Mouse (Mus musculus): ENCODE measurements around the gene Dock9. TPM values are rescaled to one million over a fixed set of nuclear protein-coding genes. Genes with fewer than 3 reads are reported as not detected.

Dock9 gene
- polyA plus RNA-seq, 1 experiment from 2014 or later, result 4.2 TPM

DNA sequence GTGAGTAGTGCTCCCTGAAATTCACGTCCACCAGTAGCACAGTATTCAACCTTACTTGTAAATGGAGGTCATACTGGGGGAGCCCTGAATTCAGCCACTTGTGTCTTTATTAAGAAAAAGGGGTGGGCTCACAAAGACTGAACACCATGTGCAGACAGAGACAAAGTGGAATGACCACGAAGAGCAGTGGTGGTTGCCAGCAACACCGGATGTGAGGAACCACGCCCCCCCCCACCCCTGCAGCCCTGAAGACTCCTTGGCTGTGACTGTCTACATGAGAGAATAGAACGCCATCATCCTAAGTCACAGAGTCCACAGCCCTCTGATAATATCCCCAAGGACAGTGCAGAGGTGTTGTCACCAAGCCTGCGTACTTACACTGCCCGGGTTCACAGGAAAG, 191.2 kb downstream of the Dock9 start:
- Histone ChIP-seq H3K36me3 (ENCODE audit: control insufficient read depth, insufficient read depth, low read length) (no peaks in the 10 kb centered on the region), H3K4me2 (no peak overlapping the region), H3K4me3 (ENCODE audit: low read depth, low read length) (no peak overlapping the region), H3K27ac (ENCODE audit: low read depth, low read length) (no peak overlapping the region), H3K9ac (ENCODE audit: low read length) (no peak overlapping the region), H3K4me1 (ENCODE audit: control insufficient read depth, insufficient read depth, low read length) (no peaks in the 10 kb centered on the region), H3K9me3 (ENCODE audit: control insufficient read depth, low read length) (no peaks in the 10 kb centered on the region), H3K27me3 (ENCODE audit: control insufficient read depth, insufficient read depth, low read length) (no peaks in the 10 kb centered on the region)
- DNase-seq (ENCODE audit: low spot score, missing footprints), result no peak
- 93% methylated on average over 7 of the region's 7 CpGs for WGBS
- ATAC-seq (ENCODE audit: low FRiP score), result no peak

DNA sequence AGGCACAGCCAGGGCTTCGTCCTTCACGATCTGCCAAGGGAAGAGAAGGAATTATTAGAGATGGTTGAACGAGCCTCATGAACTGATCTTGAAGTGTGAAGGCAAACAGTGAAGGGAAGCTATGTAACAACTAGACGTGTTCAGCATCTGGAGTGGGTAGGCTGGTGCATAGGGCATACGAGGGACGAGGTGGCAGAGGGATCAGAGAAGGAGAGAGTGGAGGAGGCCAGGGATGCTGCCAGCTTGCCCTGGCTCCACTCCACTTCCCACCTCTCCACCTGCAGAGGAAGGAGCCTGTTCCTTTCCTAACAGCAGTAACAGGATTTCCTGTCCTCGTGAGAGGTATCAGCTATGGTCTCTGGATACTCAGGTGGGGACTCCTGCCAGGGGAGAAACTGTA, 192.4 kb downstream of the Dock9 start:
- Histone ChIP-seq H3K4me2 (no peak overlapping the region), H3K27me3 (ENCODE audit: control insufficient read depth, insufficient read depth, low read length) (no peaks in the 10 kb centered on the region), H3K36me3 (ENCODE audit: control insufficient read depth, insufficient read depth, low read length) (no peaks in the 10 kb centered on the region)

DNA sequence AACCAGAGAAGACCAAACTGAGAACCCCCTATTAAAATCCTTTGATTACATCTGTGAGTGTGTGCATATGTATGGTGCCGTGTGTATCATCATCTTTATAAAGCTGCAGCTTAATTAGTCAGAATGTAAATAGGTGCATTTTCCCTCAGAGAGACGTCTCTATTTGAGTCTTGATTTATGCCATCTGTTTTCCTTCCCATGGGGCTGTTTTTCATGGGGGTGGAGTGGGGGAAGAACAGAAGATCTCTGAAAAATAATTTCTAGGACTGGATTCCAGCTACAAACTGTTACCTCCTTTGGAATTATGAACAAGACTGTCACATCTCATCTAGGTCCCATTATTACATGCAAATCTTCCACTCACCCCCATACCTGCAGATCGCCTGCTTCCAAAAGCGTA, 193.1 kb downstream of the Dock9 start:
- no peaks in the 10 kb centered on the region for H3K9me3 ChIP-seq (ENCODE audit: control insufficient read depth, low read length)
- WGBS, result 83% methylated on average over 4 of the region's 4 CpGs
- H3K4me2 ChIP-seq, result no peak overlapping the region
- DNase-seq (ENCODE audit: low spot score, missing footprints) (no peak), ATAC-seq (ENCODE audit: low FRiP score) (no peak)
- H3K9ac ChIP-seq (ENCODE audit: low read length), result no peak overlapping the region
- H3K27me3 ChIP-seq (ENCODE audit: control insufficient read depth, insufficient read depth, low read length), result no peaks in the 10 kb centered on the region
- no peak overlapping the region for H3K27ac ChIP-seq (ENCODE audit: low read depth, low read length)
- no peaks in the 10 kb centered on the region for H3K4me1 ChIP-seq (ENCODE audit: control insufficient read depth, insufficient read depth, low read length)
- H3K36me3 ChIP-seq (ENCODE audit: control insufficient read depth, insufficient read depth, low read length), result no peaks in the 10 kb centered on the region
- no peak overlapping the region for H3K4me3 ChIP-seq (ENCODE audit: low read depth, low read length)

More for the DNA sequence above, 192.4 kb downstream of the Dock9 start:
- ATAC-seq (ENCODE audit: low FRiP score), result no peak
- H3K27ac ChIP-seq (ENCODE audit: low read depth, low read length), result no peak overlapping the region
- DNase-seq (ENCODE audit: low spot score, missing footprints), result no peak
- no peaks in the 10 kb centered on the region for H3K4me1 ChIP-seq (ENCODE audit: control insufficient read depth, insufficient read depth, low read length)
- WGBS, result 82% methylated on average over 7 of the region's 7 CpGs
- no peaks in the 10 kb centered on the region for H3K9me3 ChIP-seq (ENCODE audit: control insufficient read depth, low read length)
- H3K9ac ChIP-seq (ENCODE audit: low read length), result no peak overlapping the region
- H3K4me3 ChIP-seq (ENCODE audit: low read depth, low read length), result no peak overlapping the region

DNA sequence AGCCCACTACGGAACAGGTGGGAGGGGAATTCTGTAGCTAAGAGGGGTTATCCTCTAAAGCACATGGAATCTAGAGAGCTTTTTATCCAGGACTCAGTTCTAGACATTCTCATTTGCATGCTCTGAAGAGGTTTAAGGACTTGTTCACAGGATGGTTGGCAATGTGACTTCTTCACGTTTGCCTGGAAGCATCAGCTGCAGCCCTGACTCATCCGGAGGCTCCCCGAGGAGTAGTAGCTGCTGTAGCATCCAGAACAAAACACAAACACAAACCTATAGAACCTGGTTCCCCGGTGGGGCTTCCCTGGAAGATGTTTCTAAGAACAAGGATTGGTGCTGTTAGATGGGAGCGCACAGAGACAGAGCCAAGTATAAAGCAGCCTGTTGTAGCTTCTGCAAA, 195.0 kb downstream of the Dock9 start:
- no peaks in the 10 kb centered on the region for H3K27me3 ChIP-seq (ENCODE audit: control insufficient read depth, insufficient read depth, low read length)
- H3K4me2 ChIP-seq, result no peak overlapping the region
- DNase-seq (ENCODE audit: low spot score, missing footprints) (no peak), ATAC-seq (ENCODE audit: low FRiP score) (no peak)
- WGBS, result 84% methylated on average over 6 of the region's 6 CpGs
- H3K4me1 ChIP-seq (ENCODE audit: control insufficient read depth, insufficient read depth, low read length), result no peaks in the 10 kb centered on the region
- H3K27ac ChIP-seq (ENCODE audit: low read depth, low read length), result no peak overlapping the region
- H3K36me3 ChIP-seq (ENCODE audit: control insufficient read depth, insufficient read depth, low read length), result no peaks in the 10 kb centered on the region
- H3K4me3 ChIP-seq (ENCODE audit: low read depth, low read length), result no peak overlapping the region
- H3K9me3 ChIP-seq (ENCODE audit: control insufficient read depth, low read length), result no peaks in the 10 kb centered on the region
- H3K9ac ChIP-seq (ENCODE audit: low read length), result no peak overlapping the region

DNA sequence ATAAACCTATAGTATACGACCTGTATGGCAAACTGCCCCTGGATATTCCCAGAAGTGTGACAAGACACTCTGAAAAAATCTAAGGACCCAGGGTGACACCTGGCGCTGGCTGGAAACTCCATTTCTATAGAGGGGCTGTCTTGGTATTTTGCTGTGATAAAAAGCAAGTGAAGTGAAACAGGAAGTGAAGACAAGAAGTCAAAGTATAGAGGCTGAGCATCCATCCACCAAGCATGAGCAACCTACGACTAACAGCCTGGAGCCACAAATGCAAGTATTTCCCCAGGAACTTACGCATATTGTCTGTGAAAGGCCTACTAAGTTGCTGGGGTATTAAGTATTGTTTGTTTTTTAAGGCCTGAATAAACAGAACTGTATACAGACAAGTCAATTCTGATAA, 197.1 kb downstream of the Dock9 start:
- Histone ChIP-seq H3K9ac (ENCODE audit: low read length) (no peak overlapping the region), H3K4me2 (no peak overlapping the region), H3K27ac (ENCODE audit: low read depth, low read length) (no peak overlapping the region), H3K4me3 (ENCODE audit: low read depth, low read length) (no peak overlapping the region), H3K9me3 (ENCODE audit: control insufficient read depth, low read length) (no peaks in the 10 kb centered on the region), H3K36me3 (ENCODE audit: control insufficient read depth, insufficient read depth, low read length) (no peaks in the 10 kb centered on the region), H3K4me1 (ENCODE audit: control insufficient read depth, insufficient read depth, low read length) (no peaks in the 10 kb centered on the region), H3K27me3 (ENCODE audit: control insufficient read depth, insufficient read depth, low read length) (no peaks in the 10 kb centered on the region)
- ATAC-seq (ENCODE audit: low FRiP score) (no peak), DNase-seq (ENCODE audit: low spot score, missing footprints) (no peak)
- 93% methylated on average over 4 of the region's 4 CpGs for WGBS

DNA sequence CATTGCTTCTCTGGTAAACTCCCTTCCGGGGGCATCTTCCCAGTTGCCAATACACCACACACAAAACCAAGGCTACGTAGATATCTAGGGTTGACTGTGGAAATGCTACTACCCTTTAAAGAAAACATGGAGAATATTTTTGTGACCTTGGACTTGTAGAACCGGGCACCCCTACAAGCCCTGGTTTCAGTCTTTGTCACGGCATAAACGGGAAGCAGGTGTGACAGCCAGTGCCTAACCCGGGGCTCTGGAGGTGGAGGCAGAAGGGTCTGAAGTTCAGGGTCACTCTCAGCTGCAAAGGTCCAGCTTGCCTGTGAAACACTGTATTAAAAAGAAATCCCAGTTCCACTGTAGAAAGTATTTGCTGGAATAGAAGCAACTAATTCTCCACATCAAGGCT, 200.6 kb downstream of the Dock9 start:
- Histone ChIP-seq H3K27ac (ENCODE audit: low read depth, low read length) (no peak overlapping the region), H3K4me2 (no peak overlapping the region), H3K36me3 (ENCODE audit: control insufficient read depth, insufficient read depth, low read length) (no peaks in the 10 kb centered on the region), H3K27me3 (ENCODE audit: control insufficient read depth, insufficient read depth, low read length) (no peaks in the 10 kb centered on the region), H3K9me3 (ENCODE audit: control insufficient read depth, low read length) (no peaks in the 10 kb centered on the region), H3K9ac (ENCODE audit: low read length) (no peak overlapping the region), H3K4me3 (ENCODE audit: low read depth, low read length) (no peak overlapping the region), H3K4me1 (ENCODE audit: control insufficient read depth, insufficient read depth, low read length) (peaks cover 4% of the 10 kb centered on the region)
- WGBS, result 89% methylated on average over 6 of the region's 6 CpGs
- DNase-seq (ENCODE audit: low spot score, missing footprints) (no peak), ATAC-seq (ENCODE audit: low FRiP score) (no peak)

DNA sequence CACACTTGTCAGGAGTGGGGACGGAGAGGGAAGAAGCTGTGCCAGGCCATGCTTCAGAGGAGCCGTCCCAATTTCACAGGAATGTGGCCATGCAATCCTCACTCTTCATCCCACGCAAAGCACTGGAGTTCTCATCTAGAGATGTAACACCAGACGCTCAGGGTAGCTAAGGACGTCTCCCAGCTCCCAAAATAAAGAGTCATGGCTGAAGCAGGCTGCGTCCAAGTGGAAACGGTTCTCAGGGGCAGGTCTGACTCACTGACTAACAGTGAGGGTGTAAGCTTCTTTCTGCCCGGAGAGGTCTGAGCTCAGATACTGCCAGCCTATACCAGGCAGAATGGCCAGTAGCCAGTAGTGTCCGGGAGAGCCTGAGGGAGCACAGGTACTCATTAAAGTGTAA, 201.0 kb downstream of the Dock9 start:
- WGBS, result 86% methylated on average over 9 of the region's 9 CpGs
- Histone ChIP-seq H3K9me3 (ENCODE audit: control insufficient read depth, low read length) (no peaks in the 10 kb centered on the region), H3K9ac (ENCODE audit: low read length) (no peak overlapping the region), H3K4me3 (ENCODE audit: low read depth, low read length) (no peak overlapping the region), H3K36me3 (ENCODE audit: control insufficient read depth, insufficient read depth, low read length) (no peaks in the 10 kb centered on the region), H3K4me1 (ENCODE audit: control insufficient read depth, insufficient read depth, low read length) (peaks cover 4% of the 10 kb centered on the region), H3K27me3 (ENCODE audit: control insufficient read depth, insufficient read depth, low read length) (no peaks in the 10 kb centered on the region), H3K27ac (ENCODE audit: low read depth, low read length) (no peak overlapping the region), H3K4me2 (no peak overlapping the region)
- ATAC-seq (ENCODE audit: low FRiP score) (no peak), DNase-seq (ENCODE audit: low spot score, missing footprints) (no peak)

DNA sequence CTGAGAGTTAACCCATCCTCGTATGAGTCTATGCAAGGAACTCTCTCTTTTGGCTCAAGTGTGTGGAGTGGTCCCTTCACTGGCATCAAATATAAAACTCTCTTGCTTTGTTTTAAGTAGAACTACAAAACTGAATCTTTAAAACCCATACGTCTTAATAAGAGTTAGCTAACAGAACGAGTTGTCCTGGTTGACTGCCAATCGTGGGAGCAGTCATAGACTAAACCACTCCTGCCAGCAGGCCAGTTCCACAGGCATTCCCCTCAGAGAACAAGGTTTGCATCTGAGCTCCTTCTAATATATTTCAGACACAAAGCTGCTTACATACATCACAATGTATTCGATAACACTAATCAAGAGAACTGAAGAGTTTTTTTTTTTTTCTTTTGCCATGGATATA, 203.0 kb downstream of the Dock9 start:
- 82% methylated on average over 5 of the region's 5 CpGs for WGBS
- peaks cover 4% of the 10 kb centered on the region for H3K4me1 ChIP-seq (ENCODE audit: control insufficient read depth, insufficient read depth, low read length)
- H3K9ac ChIP-seq (ENCODE audit: low read length), result no peak overlapping the region
- H3K4me3 ChIP-seq (ENCODE audit: low read depth, low read length), result no peak overlapping the region
- no peak overlapping the region for H3K4me2 ChIP-seq
- no peaks in the 10 kb centered on the region for H3K36me3 ChIP-seq (ENCODE audit: control insufficient read depth, insufficient read depth, low read length)
- no peaks in the 10 kb centered on the region for H3K27me3 ChIP-seq (ENCODE audit: control insufficient read depth, insufficient read depth, low read length)
- DNase-seq (ENCODE audit: low spot score, missing footprints), result no peak
- no peaks in the 10 kb centered on the region for H3K9me3 ChIP-seq (ENCODE audit: control insufficient read depth, low read length)
- ATAC-seq (ENCODE audit: low FRiP score), result no peak
- no peak overlapping the region for H3K27ac ChIP-seq (ENCODE audit: low read depth, low read length)

DNA sequence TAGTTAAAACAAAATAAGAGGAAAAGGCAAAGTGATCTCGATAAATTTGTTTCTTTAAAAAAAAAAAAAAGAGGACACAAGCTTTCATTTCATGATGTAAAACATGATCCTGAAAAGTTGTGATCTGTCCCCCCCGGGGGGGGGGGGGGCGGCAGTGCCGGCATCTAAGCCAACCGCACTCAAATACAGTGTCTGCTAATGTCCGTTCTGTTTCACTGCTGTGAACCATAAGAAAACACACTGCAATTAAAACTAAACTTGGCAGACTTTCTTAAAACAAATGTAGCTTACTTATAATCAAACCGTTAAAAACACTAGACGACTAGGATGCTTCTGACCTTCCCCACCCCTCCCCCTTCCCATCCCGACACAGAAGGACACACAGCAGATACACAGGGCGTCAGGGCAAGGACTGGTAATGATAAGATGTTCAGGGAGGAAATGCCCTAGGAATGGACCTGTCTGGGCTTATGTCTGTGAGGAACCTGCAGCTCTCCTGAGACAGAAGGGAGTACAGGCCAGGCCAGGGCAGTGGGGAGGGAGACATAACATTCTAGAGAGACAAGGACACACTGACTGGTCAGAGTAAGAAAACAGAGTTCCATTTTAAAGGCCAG, 204.2 kb downstream of the Dock9 start:
- Histone ChIP-seq H3K4me2 (no peak overlapping the region), H3K9ac (ENCODE audit: low read length) (no peak overlapping the region), H3K9me3 (ENCODE audit: control insufficient read depth, low read length) (no peaks in the 10 kb centered on the region), H3K4me3 (ENCODE audit: low read depth, low read length) (no peak overlapping the region), H3K27ac (ENCODE audit: low read depth, low read length) (no peak overlapping the region), H3K27me3 (ENCODE audit: control insufficient read depth, insufficient read depth, low read length) (no peaks in the 10 kb centered on the region), H3K4me1 (ENCODE audit: control insufficient read depth, insufficient read depth, low read length) (peaks cover 4% of the 10 kb centered on the region), H3K36me3 (ENCODE audit: control insufficient read depth, insufficient read depth, low read length) (no peaks in the 10 kb centered on the region)
- DNase-seq (ENCODE audit: low spot score, missing footprints) (no peak), ATAC-seq (ENCODE audit: low FRiP score) (no peak)
- WGBS, result 79% methylated on average over 10 of the region's 10 CpGs

DNA sequence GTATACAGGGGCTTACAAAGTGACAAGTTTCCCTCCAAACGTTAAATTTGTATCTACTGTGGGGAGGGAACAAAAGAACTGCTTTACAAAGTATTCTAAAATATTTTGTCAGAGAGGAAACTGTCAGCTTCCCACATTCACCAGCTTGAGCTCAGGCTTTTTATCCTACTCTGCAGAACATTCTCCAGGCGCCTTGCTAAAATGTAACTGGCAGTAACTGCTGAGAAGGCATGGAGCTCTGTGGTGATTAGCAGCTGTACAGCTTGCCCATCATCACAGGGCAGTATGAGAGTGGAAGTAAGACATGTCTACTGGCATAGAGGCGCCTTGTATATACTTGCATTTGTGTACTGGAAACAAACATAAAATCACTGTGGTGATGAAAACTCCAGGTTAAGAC, 204.7 kb downstream of the Dock9 start:
- H3K4me2 ChIP-seq, result no peak overlapping the region
- no peak overlapping the region for H3K4me3 ChIP-seq (ENCODE audit: low read depth, low read length)
- no peak for DNase-seq (ENCODE audit: low spot score, missing footprints)
- no peaks in the 10 kb centered on the region for H3K36me3 ChIP-seq (ENCODE audit: control insufficient read depth, insufficient read depth, low read length)
- peaks cover 4% of the 10 kb centered on the region for H3K4me1 ChIP-seq (ENCODE audit: control insufficient read depth, insufficient read depth, low read length)
- H3K9me3 ChIP-seq (ENCODE audit: control insufficient read depth, low read length), result no peaks in the 10 kb centered on the region
- no peak for ATAC-seq (ENCODE audit: low FRiP score)
- no peaks in the 10 kb centered on the region for H3K27me3 ChIP-seq (ENCODE audit: control insufficient read depth, insufficient read depth, low read length)
- no peak overlapping the region for H3K9ac ChIP-seq (ENCODE audit: low read length)
- WGBS, result 57% methylated on average over 3 of the region's 3 CpGs
- no peak overlapping the region for H3K27ac ChIP-seq (ENCODE audit: low read depth, low read length)
